Mouse (Mus musculus) midbrain, postnatal 0 days (tissue): ENCODE measurements around the gene Arhgap21. TPM values are rescaled to one million over a fixed set of nuclear protein-coding genes. Genes with fewer than 3 reads are reported as not detected.

Experiments used
- ATAC-seq: fragments of 200-750 bp; cut with Nextera tagmentation; 2 replicates; pipeline ENCODE4 v1.8.0; 2017; ENCODE audit warnings: moderate number of reproducible peaks, mild to moderate bottlenecking, moderate TSS enrichment, moderate library complexity; ENCODE audit not compliant: low FRiP score
- DNase-seq: peaks from one replicate; pipeline ENCODE4 v3.0.0-alpha.2; 2015; ENCODE audit warnings: low spot score
- H3K27ac ChIP-seq: fragments of 300-500 bp; sonication (generic); 2 replicates; pipeline ENCODE4 v1.5.1; 2014; ENCODE audit warnings: low read depth, mild to moderate bottlenecking, low read length, mixed read lengths
- H3K27me3 ChIP-seq: fragments of 300-500 bp; sonication (generic); 2 replicates; pipeline ENCODE4 v1.6.1; 2014; ENCODE audit warnings: low read length, control low read depth, mixed read lengths; ENCODE audit not compliant: insufficient read depth
- H3K36me3 ChIP-seq: fragments of 300-500 bp; sonication (generic); 2 replicates; pipeline ENCODE4 v1.6.1; 2014; ENCODE audit warnings: low read length, control low read depth, mixed read lengths; ENCODE audit not compliant: insufficient read depth
- H3K4me1 ChIP-seq: fragments of 300-500 bp; sonication (generic); 2 replicates; pipeline ENCODE4 v1.6.1; 2014; ENCODE audit warnings: mild to moderate bottlenecking, control low read depth, antibody characterized with exemption, low read length, mixed read lengths; ENCODE audit not compliant: insufficient read depth
- H3K4me2 ChIP-seq: fragments of 300-500 bp; sonication (generic); 2 replicates; pipeline ENCODE4 v1.6.1; 2014; ENCODE audit warnings: low read depth, mild to moderate bottlenecking, low read length, mixed read lengths; ENCODE audit not compliant: poor library complexity, severe bottlenecking
- H3K4me3 ChIP-seq: fragments of 300-500 bp; sonication (generic); 2 replicates; pipeline ENCODE4 v1.5.1; 2014; ENCODE audit warnings: low read depth, mild to moderate bottlenecking, low read length, moderate library complexity
- H3K9ac ChIP-seq: fragments of 300-500 bp; sonication (generic); replicated peaks from 2 replicates; pipeline ENCODE4 v1.6.1; 2014; ENCODE audit warnings: mild to moderate bottlenecking, low read length, moderate library complexity, mixed read lengths; ENCODE audit not compliant: poor library complexity, severe bottlenecking
- H3K9me3 ChIP-seq: fragments of 300-500 bp; sonication (generic); 2 replicates; pipeline ENCODE4 v1.6.1; 2016; ENCODE audit warnings: low read length, control low read depth
- CTCF ChIP-seq: IDR thresholded peaks from 2 replicates; pipeline ENCODE4 v1.5.1; 2016; ENCODE audit warnings: antibody characterized with exemption, mild to moderate bottlenecking
- WGBS: fragments of 180-500 bp; shearing (Covaris S2); extraction: QIAGEN DNeasy Blood & Tissue Kit; methylation state at CpG from one replicate; pipeline ENCODE4 v1.1.7; 2014; 5-methylcytosine and 5-hydroxymethylcytosine counted together
- polyA plus RNA-seq: library from polyadenylated mRNA; unstranded; fragments of >200 nt; fragmentation: Nextera tagmentation; extraction: Ambion mirVana; gene quantifications from 2 replicates; pipeline ENCODE4 v1.2.1, GENCODE M21; 2015
- total RNA-seq: library from RNA; depleted of rRNA; stranded (reverse); fragments of >200 nt; gene quantifications from 2 replicates; pipeline ENCODE4 v1.2.3, GENCODE M21; 2014

The Arhgap21 gene
- total and polyA plus RNA-seq, 2 experiments from 2014 or later, result 31.6 to 81.8 TPM

- Histone ChIP-seq H3K27ac (no peak overlapping the region), H3K36me3 (no peaks in the 10 kb centered on the region), H3K4me3 (no peak overlapping the region), H3K9ac (no peak overlapping the region), H3K27me3 (no peaks in the 10 kb centered on the region), H3K4me1 (no peaks in the 10 kb centered on the region; the same call in 1 of the 2 replicates), H3K9me3 (no peaks in the 10 kb centered on the region), H3K4me2 (no peak overlapping the region)
- ATAC-seq (no peak), DNase-seq (no peak)
- no peak for TF ChIP-seq CTCF
Observed at GRCm38 (mm10) chr2:20928454-20928853, 40.2 kb downstream of the Arhgap21 start.

- TF ChIP-seq CTCF, result no peak
- ATAC-seq (no peak), DNase-seq (no peak)
- Histone ChIP-seq H3K4me1 (no peaks in the 10 kb centered on the region), H3K4me2 (no peak overlapping the region), H3K4me3 (no peak overlapping the region), H3K9ac (no peak overlapping the region), H3K36me3 (no peaks in the 10 kb centered on the region), H3K27ac (no peak overlapping the region), H3K27me3 (no peaks in the 10 kb centered on the region), H3K9me3 (no peaks in the 10 kb centered on the region)
- WGBS, result 86% methylated on average over 1 of the region's 1 CpGs
Observed at GRCm38 (mm10) chr2:20924938-20925337, 43.7 kb downstream of the Arhgap21 start.

GRCm38 (mm10) chr2:20922366-20922765 is 46.3 kb downstream of the Arhgap21 start:
- no peaks in the 10 kb centered on the region for H3K9me3 ChIP-seq
- 21% methylated on average over 1 of the region's 1 CpGs for WGBS
- H3K36me3 ChIP-seq, result no peaks in the 10 kb centered on the region
- no peak for DNase-seq
- no peak overlapping the region for H3K9ac ChIP-seq
- H3K27ac ChIP-seq, result no peak overlapping the region
- no peak overlapping the region for H3K4me2 ChIP-seq
- no peak overlapping the region for H3K4me3 ChIP-seq
- ATAC-seq, result no peak
- no peaks in the 10 kb centered on the region for H3K27me3 ChIP-seq
- H3K4me1 ChIP-seq, result no peaks in the 10 kb centered on the region
- TF ChIP-seq CTCF, result no peak

GRCm38 (mm10) chr2:20921558-20921957 is 47.1 kb downstream of the Arhgap21 start:
- H3K9ac ChIP-seq, result no peak overlapping the region
- H3K9me3 ChIP-seq, result no peaks in the 10 kb centered on the region
- H3K4me2 ChIP-seq, result no peak overlapping the region
- DNase-seq (no peak), ATAC-seq (no peak)
- WGBS, result 41% methylated on average over 2 of the region's 2 CpGs
- no peaks in the 10 kb centered on the region for H3K4me1 ChIP-seq
- TF ChIP-seq CTCF, result no peak
- no peak overlapping the region for H3K27ac ChIP-seq
- no peaks in the 10 kb centered on the region for H3K27me3 ChIP-seq
- no peaks in the 10 kb centered on the region for H3K36me3 ChIP-seq
- no peak overlapping the region for H3K4me3 ChIP-seq

- H3K9ac ChIP-seq, result no peak overlapping the region
- no peak overlapping the region for H3K27ac ChIP-seq
- DNase-seq, result no peak
- WGBS, result 82% methylated on average over 1 of the region's 1 CpGs
- no peak overlapping the region for H3K4me3 ChIP-seq
- TF ChIP-seq CTCF, result no peak
- H3K4me2 ChIP-seq, result no peak overlapping the region
- H3K9me3 ChIP-seq, result no peaks in the 10 kb centered on the region
- H3K27me3 ChIP-seq, result no peaks in the 10 kb centered on the region
- no peak for ATAC-seq
- H3K4me1 ChIP-seq, result no peaks in the 10 kb centered on the region
- no peaks in the 10 kb centered on the region for H3K36me3 ChIP-seq
Observed at GRCm38 (mm10) chr2:20921021-20921420, 47.7 kb downstream of the Arhgap21 start.

GRCm38 (mm10) chr2:20914531-20915320 is 54.0 kb downstream of the Arhgap21 start:
- WGBS, result 88% methylated on average over 10 of the region's 10 CpGs

More at GRCm38 (mm10) chr2:20914531-20915320, 54.0 kb downstream of the Arhgap21 start:
- no peak for DNase-seq
- H3K4me1 ChIP-seq, result no peaks in the 10 kb centered on the region
- H3K4me2 ChIP-seq, result no peak overlapping the region
- no peak for TF ChIP-seq CTCF
- no peak overlapping the region for H3K27ac ChIP-seq
- H3K36me3 ChIP-seq, result 0 out of 2 replicates have a peak, but pooled peaks cover 4% of the 10 kb centered on the region
- ATAC-seq, result no peak
- no peaks in the 10 kb centered on the region for H3K9me3 ChIP-seq
- no peak overlapping the region for H3K4me3 ChIP-seq
- no peaks in the 10 kb centered on the region for H3K27me3 ChIP-seq
- no peak overlapping the region for H3K9ac ChIP-seq
